Mouse (Mus musculus) cerebellum, adult 11-12 months (tissue): Measurements from ENCODE around the gene Itga2b.
A peak's percentile ranks its signal among the peaks of the same experiment; 100 is the strongest.

ENCODE experiments used
- DNase-seq: peaks from one replicate; pipeline ENCODE4 v3.0.0; 2022

Itga2b gene

GRCm38 (mm10) chr11:102411061-102411460, 58.9 kb downstream of the Itga2b start:
- peak; percentile 29 for DNase-seq

GRCm38 (mm10) chr11:102410345-102410744, 59.6 kb downstream of the Itga2b start:
- DNase-seq, result peak; percentile 20

GRCm38 (mm10) chr11:102409795-102410330, 60.1 kb downstream of the Itga2b start:
- peak; percentile 45 for DNase-seq

GRCm38 (mm10) chr11:102408888-102409794, 60.8 kb downstream of the Itga2b start:
- DNase-seq, result peak; percentile 54

- DNase-seq, result peak; percentile 99
Observed at GRCm38 (mm10) chr11:102408344-102408876, 61.5 kb downstream of the Itga2b start.

GRCm38 (mm10) chr11:102407834-102408215, 62.1 kb downstream of the Itga2b start, which contains the start of gene Slc25a39:
Gene Slc25a39, minus strand, starts transcription at chr11:102407946.
- no peak for DNase-seq

- DNase-seq, result peak; percentile 92
Observed at GRCm38 (mm10) chr11:102406900-102407833, 62.8 kb downstream of the Itga2b start.

- DNase-seq, result peak; percentile 71
Observed at GRCm38 (mm10) chr11:102406401-102406800, 63.5 kb downstream of the Itga2b start.

- peak; percentile 59 for DNase-seq
Observed at GRCm38 (mm10) chr11:102405544-102406285, 64.2 kb downstream of the Itga2b start.

GRCm38 (mm10) chr11:102404161-102405010, 65.5 kb downstream of the Itga2b start:
- peak; percentile 66 for DNase-seq

GRCm38 (mm10) chr11:102403657-102404056, 66.3 kb downstream of the Itga2b start:
- DNase-seq, result no peak
